Mouse (Mus musculus): ENCODE measurements around the gene Cntn3.

DNA sequence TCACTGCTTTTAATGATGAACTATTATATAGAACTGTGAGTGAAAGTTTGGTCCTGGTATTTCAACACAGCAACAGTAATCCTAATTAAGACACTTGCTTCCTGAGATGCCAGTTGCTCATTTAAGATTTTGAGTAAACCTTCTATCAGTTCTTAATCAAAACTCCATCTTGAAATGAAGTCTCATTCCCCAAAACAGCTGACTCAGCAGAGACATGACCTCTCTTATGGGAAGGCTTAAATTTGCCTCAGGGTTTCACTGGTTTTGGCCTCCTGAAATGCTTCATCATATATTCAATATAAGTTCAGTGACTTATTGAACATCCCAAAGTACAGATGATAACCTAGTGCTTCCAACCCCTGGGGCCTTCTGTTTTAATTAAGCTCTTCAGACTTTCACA lies 13.2 kb upstream of the Cntn3 start:
- no peak for TF ChIP-seq POLR2A (IDR thresholded peaks at IDR 0.05; ENCODE audit: low read depth, low read length)
- TF ChIP-seq CTCF (IDR thresholded peaks at IDR 0.05; ENCODE audit: borderline replicate concordance, insufficient read depth, low read length): no peak
